Mouse (Mus musculus): ENCODE results near the gene Zp3. TPM values are rescaled to one million over a fixed set of nuclear protein-coding genes. Genes with fewer than 3 reads are reported as not detected.

Zp3 gene
- polyA plus RNA-seq, 1 experiment, result not detected

GRCm38 (mm10) chr5:136034868-136035267 lies 55.0 kb downstream of the Zp3 start:
- Histone ChIP-seq H3K4me1 (ENCODE audit: control insufficient read depth, insufficient read depth, low read length) (no peaks in the 10 kb centered on the region), H3K4me3 (ENCODE audit: insufficient read depth, low read depth, low read length) (no peak overlapping the region), H3K27ac (ENCODE audit: insufficient read depth, low read depth, low read length) (no peak overlapping the region)
- WGBS, result 80% methylated on average over 4 of the region's 4 CpGs
- TF ChIP-seq CTCF (IDR thresholded peaks at IDR 0.05; ENCODE audit: insufficient read depth, low read depth, low read length), result no peak
- TF ChIP-seq POLR2A (IDR thresholded peaks at IDR 0.05; ENCODE audit: insufficient read depth, low read depth, low read length), result no peak

GRCm38 (mm10) chr5:136035285-136035684 lies 55.4 kb downstream of the Zp3 start:
- Histone ChIP-seq H3K4me3 (ENCODE audit: insufficient read depth, low read depth, low read length) (no peak overlapping the region), H3K4me1 (ENCODE audit: control insufficient read depth, insufficient read depth, low read length) (no peaks in the 10 kb centered on the region), H3K27ac (ENCODE audit: insufficient read depth, low read depth, low read length) (no peak overlapping the region)
- WGBS, result 78% methylated on average over 1 of the region's 1 CpGs
- no peak for TF ChIP-seq CTCF (IDR thresholded peaks at IDR 0.05; ENCODE audit: insufficient read depth, low read depth, low read length)
- TF ChIP-seq POLR2A (IDR thresholded peaks at IDR 0.05; ENCODE audit: insufficient read depth, low read depth, low read length), result no peak

- Histone ChIP-seq H3K4me1 (ENCODE audit: control insufficient read depth, insufficient read depth, low read length) (no peaks in the 10 kb centered on the region), H3K27ac (ENCODE audit: insufficient read depth, low read depth, low read length) (no peak overlapping the region), H3K4me3 (ENCODE audit: insufficient read depth, low read depth, low read length) (no peak overlapping the region)
- WGBS, result 88% methylated on average over 1 of the region's 1 CpGs
- no peak for TF ChIP-seq POLR2A (IDR thresholded peaks at IDR 0.05; ENCODE audit: insufficient read depth, low read depth, low read length)
- TF ChIP-seq CTCF (IDR thresholded peaks at IDR 0.05; ENCODE audit: insufficient read depth, low read depth, low read length), result no peak
Observed at GRCm38 (mm10) chr5:136036667-136037066, 56.8 kb downstream of the Zp3 start.

Other genes with a start within 250 kb of the Zp3 start
- gene Tmem120a, start 235.7 kb upstream of the Zp3 start, polyA plus RNA-seq (2012; ENCODE audit: insufficient read depth, insufficient read length, low replicate concordance, missing spikeins), result not detected in 2 replicates
- gene Styxl1, start 201.7 kb upstream of the Zp3 start, polyA plus RNA-seq (2012; ENCODE audit: insufficient read depth, insufficient read length, low replicate concordance, missing spikeins), result not detected in 2 replicates
- gene Mdh2, start 201.6 kb upstream of the Zp3 start, polyA plus RNA-seq (2012; ENCODE audit: insufficient read depth, insufficient read length, low replicate concordance, missing spikeins), result 359 and 724 TPM in 2 replicates
- not detected in 2 replicates for gene Srrm3, start 173.2 kb upstream of the Zp3 start, polyA plus RNA-seq (2012; ENCODE audit: insufficient read depth, insufficient read length, low replicate concordance, missing spikeins)
- not detected in 2 replicates for gene Hspb1, start 92.2 kb upstream of the Zp3 start, polyA plus RNA-seq (2012; ENCODE audit: insufficient read depth, insufficient read length, low replicate concordance, missing spikeins)
- gene Ywhag, start 45.5 kb upstream of the Zp3 start, polyA plus RNA-seq (2012; ENCODE audit: insufficient read depth, insufficient read length, low replicate concordance, missing spikeins), result 235 and 282 TPM in 2 replicates
- not detected in 2 replicates for gene Ssc4d, start 5.6 kb upstream of the Zp3 start, polyA plus RNA-seq (2012; ENCODE audit: insufficient read depth, insufficient read length, low replicate concordance, missing spikeins)
- not detected in 2 replicates for gene Dtx2, start 14.7 kb downstream of the Zp3 start, polyA plus RNA-seq (2012; ENCODE audit: insufficient read depth, insufficient read length, low replicate concordance, missing spikeins)
- gene Upk3b, start 58.4 kb downstream of the Zp3 start, polyA plus RNA-seq (2012; ENCODE audit: insufficient read depth, insufficient read length, low replicate concordance, missing spikeins), result not detected in 2 replicates
- gene Upk3bl, start 74.4 kb downstream of the Zp3 start, polyA plus RNA-seq (2012; ENCODE audit: insufficient read depth, insufficient read length, low replicate concordance, missing spikeins), result not detected in 2 replicates
- gene Rasa4, start 103.8 kb downstream of the Zp3 start, polyA plus RNA-seq (2012; ENCODE audit: insufficient read depth, insufficient read length, low replicate concordance, missing spikeins), result not detected in 2 replicates
- gene Polr2j, start 136.5 kb downstream of the Zp3 start, polyA plus RNA-seq (2012; ENCODE audit: insufficient read depth, insufficient read length, low replicate concordance, missing spikeins), result not detected in 2 replicates
- not detected in 2 replicates for gene Lrwd1, start 156.0 kb downstream of the Zp3 start, polyA plus RNA-seq (2012; ENCODE audit: insufficient read depth, insufficient read length, low replicate concordance, missing spikeins)
- gene Alkbh4, start 156.0 kb downstream of the Zp3 start, polyA plus RNA-seq (2012; ENCODE audit: insufficient read depth, insufficient read length, low replicate concordance, missing spikeins), result not detected in 2 replicates
- gene Orai2, start 190.6 kb downstream of the Zp3 start, polyA plus RNA-seq (2012; ENCODE audit: insufficient read depth, insufficient read length, low replicate concordance, missing spikeins), result not detected in 2 replicates
- not detected in 2 replicates for gene Prkrip1, start 218.9 kb downstream of the Zp3 start, polyA plus RNA-seq (2012; ENCODE audit: insufficient read depth, insufficient read length, low replicate concordance, missing spikeins)